Mouse (Mus musculus): ENCODE results near the gene Garem2.
"Not testable (repeated sequence)": the region's sequence is repeated elsewhere in the genome, so short reads cannot be mapped to it uniquely, and the experiment has no call there.

Garem2 gene

DNA sequence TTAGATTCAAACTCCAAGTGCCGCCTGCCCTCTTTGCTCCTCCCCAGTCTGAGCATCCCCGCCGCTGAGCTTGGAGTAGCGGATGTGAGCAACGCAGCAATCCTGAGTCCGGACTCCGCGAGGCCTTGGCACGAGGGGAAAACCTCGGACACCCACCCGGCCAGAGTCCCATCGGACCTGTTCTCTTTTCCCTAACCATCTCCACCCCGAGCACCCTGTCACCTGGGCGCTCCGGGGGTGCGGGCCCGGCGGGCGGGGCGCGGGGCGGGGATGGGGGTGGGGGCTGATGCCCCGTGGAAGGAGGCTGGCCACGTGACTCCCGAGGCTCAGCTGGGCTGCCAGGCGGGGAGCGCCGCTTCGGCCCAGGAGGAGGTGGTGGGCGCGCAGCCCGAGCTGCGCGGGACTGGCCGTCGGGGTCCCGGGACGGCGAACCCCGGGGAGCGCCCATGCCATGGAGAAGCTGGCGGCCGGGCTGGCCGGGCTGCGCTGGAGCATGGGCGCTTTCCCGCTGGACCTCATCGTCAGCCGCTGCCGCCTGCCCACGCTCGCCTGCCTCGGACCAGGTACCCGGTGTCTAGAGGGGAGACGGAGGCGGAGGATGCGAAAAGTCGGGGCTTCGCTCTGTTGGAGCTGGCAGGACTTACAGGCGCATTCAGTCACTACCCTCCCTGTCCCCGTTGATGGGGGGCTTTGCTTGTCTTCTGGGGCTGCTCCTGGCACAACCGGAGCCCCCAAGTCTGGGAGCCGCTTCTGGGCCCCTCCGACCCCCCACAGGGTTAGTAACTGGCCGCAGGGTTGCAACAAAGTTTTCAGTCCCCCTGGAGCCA lies at the start of gene Garem2:
Garem2 (plus strand) TSS at position 321 of the 827 bp plus-strand sequence.
- DNase-seq (ENCODE audit: low read depth, low spot score) = peak; percentile 65

DNA sequence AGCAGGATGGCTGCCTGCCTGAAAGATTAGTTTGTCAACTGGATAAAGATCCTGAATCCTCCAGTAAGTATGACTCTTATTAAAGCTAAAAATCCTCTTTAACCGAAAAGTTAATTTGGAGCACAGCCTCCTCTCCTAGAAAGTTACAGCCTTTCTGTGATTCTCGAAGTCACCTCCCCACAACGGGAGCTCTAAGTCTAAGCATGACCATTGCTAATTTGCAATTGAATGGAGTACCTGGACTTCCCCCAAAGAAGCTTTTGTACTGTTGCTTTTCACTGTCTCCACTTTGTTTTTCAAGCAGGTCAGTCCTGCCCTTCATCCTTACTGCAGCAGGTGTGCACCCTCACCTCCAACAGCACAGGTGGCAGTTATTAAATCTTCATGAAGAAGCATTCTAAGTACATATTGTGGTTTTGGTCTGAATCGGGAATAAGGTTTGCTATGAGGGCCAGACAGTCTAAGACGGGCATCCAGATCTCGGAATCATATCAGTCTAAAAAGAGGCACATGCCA lies 46.7 kb upstream of the Garem2 start:
- no peak for DNase-seq (ENCODE audit: low read depth, low spot score)

DNA sequence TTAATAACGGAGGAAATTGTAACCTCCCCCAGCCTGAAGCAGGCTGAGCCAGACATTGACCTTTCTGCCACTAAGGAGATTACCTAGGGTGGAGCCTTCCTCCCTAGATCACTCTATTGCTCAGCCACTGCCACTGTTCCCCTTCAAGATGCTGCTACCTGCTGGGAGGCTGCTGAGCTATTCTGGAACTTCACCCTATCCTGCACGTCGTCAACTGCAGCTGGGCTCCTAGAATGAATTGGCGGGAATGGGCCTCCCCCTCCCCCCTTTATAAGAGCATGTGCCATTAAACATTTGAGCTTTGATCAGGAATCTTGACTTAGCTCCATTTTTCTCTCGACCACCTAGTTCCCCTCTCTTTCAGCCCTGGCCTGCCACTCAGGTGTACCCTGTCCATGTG lies 45.4 kb upstream of the Garem2 start:
- DNase-seq (ENCODE audit: low read depth, low spot score) = not testable (repeated sequence)

DNA sequence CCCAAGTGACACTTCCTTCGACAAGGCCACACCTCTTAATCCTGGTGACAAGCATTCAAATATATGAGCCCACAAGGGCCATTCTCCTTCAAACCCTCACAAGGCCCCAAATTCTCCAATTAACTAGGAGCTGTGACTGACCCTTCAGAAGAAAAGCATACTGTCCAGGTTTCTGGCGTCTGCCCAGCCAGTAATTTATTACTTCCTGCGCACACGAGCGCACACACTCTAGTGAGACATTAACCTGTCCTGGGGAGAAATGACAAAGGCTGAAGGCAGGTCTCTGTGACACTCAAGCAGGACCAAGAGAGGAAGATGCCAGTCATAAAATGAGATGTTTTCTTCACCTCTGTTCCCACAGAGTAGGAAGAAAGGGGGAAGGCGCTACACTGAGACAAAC lies 37.2 kb upstream of the Garem2 start:
- DNase-seq (ENCODE audit: low read depth, low spot score) = no peak

DNA sequence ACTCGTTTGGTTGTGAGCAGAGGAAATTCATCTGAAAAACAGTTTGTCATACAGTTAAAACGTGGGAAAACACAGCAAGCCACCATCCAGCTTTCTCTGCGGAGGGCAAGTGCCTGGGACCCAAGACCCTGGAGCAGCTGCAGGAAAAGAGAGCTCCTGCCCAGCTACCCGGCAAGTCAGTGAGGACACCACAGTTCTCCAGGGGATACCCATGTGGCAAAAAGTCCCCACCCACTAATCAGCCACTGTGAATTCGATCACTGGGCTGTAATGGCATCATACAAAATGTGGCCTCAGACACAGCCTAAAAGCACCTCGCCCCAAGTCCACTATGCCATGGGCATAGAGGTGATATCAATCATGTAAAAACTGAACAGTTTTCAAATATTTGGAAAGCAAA lies 33.3 kb upstream of the Garem2 start:
- DNase-seq (ENCODE audit: low read depth, low spot score) = no peak

DNA sequence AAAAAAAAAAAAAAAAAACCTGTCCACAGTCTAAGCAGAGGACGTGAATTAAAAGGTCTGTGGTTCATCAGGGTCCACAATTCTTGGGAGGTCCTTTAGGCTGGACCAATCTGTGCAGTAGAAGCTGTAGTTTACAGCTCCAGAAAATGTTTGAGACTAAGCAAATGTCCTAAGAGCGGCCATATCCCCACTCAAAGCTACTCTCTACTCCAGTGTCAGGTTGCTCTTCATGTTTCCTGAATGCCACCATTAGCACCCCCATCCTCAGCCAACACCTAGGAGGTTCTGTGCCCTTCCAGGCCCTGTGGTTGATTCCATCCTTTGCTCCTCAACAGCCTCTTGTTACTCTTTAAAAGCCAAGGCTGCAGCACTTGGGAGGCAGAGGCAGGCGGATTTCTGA lies 32.6 kb upstream of the Garem2 start:
- DNase-seq (ENCODE audit: low read depth, low spot score) = peak; percentile 23

DNA sequence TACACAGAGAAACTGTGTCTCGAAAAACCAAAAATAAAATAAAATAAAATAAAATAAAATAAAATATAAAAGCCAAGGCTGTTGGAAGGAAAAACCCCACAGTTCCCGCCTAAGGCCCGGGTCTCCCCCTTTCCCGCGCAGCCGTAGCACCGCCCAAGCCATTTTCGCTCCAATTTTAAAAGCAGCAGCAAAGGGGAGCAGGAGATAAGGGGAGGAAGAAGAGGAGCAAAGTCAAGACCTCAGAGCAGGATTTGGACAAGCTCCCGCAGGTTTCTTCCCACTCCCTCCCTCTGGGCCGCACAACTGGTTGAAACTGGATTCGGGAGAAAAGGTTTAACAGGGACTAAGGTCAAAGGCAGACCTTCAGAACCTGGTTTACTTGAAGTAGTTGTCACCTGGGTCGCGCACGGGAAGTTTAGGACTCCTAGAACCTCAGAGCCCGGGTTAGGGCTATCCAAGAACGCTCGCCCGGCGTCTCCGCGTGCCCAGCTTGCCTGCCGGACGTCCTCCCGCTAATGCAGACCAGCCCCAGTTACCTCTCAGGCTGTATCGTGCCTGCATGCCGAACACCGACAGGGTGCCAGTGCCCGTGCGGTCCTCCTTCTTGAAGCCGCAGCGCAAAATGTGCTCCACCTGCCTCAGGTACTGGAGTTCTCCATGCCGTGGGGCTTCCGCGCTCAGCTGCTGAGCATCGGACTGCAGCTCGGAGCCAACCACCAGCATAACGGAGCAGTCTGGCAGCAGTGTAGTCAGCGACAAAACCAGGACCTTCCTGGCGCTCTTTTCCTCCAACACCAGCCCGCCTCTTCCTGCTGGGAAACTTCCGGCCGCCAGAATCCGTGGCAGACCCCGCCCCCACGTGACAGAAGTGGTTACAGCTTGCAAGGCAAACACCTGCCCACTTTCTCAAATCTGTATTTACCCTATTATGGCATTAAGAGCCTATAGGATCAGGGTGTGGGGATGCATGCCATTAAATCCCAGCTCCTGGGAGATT lies 31.8 kb upstream of the Garem2 start, which contains the start of gene Tyms:
Tyms (minus strand) TSS at position 793 of the 997 bp plus-strand sequence.
- peak; percentile 92 for DNase-seq (ENCODE audit: low read depth, low spot score)

DNA sequence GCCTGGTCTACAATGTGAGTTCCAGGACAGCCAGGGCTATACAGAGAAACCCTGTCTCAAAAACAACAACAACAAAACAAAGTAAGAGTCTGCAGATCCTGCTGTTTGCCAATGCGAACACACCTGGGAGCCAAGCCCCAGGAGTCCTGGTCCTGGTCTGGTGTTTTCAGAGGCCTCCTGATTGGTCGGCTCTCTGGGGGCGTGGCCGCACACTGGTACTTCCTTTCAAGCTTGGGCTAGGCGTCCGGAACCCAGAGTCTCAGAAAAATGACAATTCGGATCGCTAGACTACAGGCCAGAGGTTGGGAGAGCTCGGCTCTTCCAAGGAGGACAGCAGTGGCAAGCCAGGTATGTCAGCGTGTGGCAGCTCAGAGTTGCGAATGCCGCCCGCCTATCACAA lies 12.3 kb upstream of the Garem2 start:
- DNase-seq (ENCODE audit: low read depth, low spot score) = no peak

DNA sequence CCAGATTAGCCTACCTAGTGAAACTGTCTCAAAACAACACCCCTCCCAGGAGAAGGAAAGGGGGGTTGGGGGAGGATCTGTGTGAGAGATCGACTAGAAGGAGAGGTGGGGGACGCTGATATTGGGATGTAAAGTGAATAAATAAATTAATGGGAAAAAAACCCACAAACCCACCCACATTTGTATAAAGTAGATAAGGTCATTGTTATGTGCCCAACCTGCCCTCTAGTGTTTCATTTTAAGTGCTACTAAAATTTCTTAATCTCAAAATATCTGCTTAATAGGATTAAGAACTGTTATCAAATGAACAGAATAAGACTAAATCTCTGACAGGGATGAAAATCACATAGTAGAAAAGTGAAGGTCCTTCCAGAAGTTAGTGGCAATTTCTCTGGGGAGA lies 10.6 kb upstream of the Garem2 start:
- DNase-seq (ENCODE audit: low read depth, low spot score) = no peak

DNA sequence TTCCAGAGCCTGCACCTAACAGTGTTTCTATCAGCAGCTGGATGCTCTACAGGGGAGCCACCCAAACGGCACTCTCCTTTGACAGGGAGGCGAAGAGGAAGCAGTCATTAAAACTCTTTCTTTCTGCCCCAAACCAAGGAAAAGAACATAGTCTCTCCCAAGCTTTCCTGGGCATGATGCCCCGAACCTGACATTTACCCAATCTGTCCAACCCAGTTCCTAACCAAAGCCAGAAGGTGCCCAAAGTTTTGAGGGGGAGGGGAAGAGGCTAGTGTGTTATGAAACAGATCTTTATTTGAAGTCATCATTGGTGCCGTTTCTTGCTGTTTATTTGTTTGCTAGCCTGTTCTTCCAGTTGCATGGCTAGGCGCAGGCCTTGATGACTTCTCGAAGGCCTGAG lies 9.2 kb upstream of the Garem2 start:
- no peak for DNase-seq (ENCODE audit: low read depth, low spot score)

DNA sequence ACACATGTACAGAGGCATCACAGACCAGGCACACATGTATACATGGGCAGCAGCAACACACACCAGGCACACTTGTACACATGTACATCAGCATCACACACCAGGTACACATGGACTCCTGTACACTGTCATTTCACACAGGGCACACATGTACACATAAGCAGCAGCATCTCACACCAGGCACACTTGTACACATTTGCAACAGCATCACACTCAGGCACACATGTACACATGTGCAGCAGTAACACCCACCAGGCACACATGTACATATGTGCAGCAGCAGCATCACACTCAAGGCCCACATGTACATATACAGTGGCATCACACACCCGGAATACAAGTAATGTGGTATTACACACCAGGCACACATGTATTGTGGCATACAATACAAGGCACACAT lies 6.7 kb upstream of the Garem2 start:
- DNase-seq (ENCODE audit: low read depth, low spot score) = no peak

DNA sequence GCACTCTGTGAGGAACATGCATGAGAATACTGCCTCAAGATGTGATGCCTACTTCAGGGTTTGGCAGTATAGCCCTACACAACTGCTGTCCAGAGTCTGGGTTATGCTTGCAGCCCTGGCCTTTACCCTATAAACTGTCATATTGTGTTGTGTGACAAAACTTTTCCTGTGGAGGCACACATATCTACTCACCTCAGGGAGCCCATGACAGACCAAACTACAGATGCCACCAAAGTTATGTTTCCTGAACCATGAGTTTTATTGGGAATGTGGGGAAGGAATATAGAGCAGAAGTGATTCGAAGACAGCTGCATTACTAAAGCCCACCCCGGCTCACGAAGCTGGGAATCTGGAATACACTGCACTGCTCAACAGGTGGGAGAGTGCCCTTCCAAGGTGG lies 1.6 kb upstream of the Garem2 start:
- DNase-seq (ENCODE audit: low read depth, low spot score) = no peak

DNA sequence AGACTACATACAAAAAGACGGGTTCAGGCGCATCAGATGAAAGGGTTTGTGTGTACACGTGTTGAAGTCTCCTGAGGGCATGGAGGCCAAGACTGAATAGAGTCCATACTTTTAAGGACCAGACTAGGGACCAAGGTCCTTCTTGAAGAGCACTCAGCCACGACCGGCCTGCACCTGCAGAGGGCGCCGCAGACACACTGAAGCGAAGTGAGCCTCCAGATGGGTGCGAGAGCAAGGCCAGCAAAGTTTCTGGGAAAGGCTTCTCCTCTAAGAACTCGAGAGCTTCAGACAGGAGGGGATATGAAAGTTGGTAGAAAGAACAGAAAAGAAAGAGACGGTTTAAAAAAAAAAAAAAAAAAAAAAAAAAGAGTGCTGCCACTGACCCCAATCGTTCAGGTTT lies 622 bp upstream of the Garem2 start:
- DNase-seq (ENCODE audit: low read depth, low spot score) = peak; percentile 79

DNA sequence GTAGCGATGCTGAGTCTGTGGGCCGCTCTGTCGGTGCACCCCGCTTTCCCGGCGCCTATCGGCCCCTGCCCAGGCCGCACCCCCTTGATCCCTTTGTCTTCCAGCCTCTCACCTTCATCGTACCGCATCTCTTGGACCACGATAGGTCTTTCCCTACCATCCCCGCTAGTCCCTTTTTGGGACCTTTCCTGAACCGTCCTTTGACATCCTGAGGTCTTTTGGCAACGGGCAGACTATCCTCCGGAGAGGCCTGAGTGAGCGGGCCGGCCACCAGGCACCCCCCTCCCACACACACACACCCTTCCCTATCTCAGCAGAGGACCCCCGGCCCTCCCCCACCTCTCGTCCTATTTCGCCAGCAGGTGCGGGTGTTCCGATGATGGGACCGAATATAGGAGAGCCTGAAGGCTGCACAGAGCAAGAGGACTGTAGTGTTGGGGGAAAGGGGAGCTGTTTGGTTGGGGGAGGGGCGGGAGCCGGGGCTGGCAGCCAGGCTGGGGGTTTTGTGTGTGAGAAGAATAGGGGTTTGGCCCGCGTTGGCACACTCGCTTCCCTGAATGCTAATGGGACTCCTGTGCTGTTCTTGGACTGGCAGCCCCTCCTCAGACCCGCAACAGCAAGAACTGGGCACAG lies 823 bp downstream of the Garem2 start, which contains the start of gene 3110082J24Rik:
3110082J24Rik (minus strand) TSS at position 419 of the 633 bp plus-strand sequence.
- DNase-seq (ENCODE audit: low read depth, low spot score) = no peak

DNA sequence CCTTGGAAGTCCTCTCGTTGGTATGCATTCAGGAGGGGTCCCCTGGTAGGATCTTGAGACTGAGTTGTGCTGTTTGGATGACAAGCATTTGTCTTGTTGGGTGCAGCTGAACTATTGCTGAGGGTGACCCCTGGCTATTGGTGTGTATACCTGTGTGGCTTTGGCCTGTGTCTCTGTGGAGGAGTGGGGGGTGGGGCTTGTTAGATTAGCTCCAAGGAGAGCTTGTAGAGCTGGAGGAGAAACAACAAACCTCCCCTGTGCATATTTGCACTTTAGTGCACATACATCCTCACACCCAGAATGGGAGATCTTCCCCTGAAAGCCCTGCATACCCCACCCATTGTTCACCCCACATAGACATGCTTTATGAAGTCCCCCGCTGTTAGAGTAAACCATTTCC lies 1.8 kb downstream of the Garem2 start:
- no peak for DNase-seq (ENCODE audit: low read depth, low spot score)

DNA sequence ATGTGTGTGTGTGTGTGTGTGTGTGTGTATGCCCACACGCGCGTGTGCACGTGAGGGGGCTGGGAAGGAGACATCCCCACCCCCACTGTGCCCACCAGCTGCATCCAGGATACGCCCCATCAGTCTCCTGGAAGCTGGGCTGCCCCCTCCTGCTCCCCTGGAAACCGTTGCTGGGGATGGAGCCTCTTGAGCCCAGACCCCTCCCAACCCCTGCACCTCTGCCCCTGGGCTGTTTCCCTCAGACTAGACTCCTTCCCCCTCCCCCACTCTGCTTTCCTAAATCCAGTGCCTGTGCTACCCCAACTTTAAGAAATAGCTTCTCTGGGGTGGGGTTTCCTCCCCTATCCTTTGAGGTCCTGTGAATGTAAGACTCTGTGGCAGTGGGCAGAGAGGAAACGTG lies 2.2 kb downstream of the Garem2 start:
- no peak for DNase-seq (ENCODE audit: low read depth, low spot score)

DNA sequence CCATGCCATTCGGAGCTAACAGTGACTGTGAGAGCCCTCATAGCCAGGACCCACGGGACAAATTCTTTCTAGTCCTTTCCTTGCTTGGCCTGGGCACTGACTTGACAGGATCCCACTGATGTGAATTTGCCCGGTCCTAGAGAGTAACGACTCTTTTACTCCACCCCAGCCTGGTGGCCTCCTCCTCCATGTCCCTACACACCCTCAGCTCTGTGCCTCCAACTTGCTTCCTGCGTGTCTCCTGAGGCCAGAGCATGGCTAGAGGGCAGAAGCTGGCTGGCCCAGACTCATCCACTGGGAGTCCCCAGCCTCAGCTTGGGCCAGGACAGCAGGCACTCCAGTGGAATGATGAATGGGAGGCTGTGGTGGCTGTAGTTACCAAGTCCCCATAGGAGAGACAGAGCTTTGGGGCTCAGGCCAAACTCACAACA lies 2.7 kb downstream of the Garem2 start:
- no peak for DNase-seq (ENCODE audit: low read depth, low spot score)

DNA sequence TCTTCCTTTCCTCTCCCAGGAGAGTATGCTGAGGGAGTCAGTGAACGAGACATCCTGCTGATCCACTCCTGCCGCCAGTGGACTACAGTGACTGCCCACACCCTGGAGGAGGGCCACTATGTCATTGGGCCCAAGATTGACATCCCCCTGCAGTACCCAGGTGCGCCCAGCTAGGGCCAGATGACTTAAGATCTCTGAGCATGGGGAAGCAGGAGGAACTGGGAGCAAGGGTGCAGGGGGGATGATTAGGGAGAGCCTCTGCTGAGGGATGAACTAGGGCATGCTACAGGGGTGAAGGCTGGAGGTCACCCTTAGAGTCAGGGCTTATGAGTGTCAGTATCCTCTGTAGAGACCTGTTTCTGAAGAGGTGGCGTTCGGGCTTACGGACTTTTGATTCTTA lies 3.3 kb downstream of the Garem2 start:
- DNase-seq (ENCODE audit: low read depth, low spot score) = no peak

DNA sequence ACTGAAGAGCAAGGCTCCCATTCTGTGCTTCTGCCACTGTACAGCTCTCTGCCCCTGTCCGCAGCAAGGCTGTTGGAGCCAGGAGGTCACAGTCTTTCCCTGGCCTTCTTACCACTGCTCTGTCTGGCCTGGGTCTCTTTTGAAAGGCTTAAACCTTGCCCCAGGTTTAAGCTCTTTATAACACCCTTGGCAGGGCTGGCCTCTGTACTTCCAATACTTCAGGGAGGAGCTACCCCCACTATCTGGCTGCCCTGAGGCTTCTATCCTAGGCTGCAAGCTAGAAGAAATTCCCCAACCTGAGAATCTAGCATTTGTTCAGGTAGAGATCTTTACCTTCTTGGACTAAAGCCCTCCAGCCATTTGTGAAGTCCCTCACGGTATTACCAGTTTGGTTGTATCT lies 4.9 kb downstream of the Garem2 start:
- no peak for DNase-seq (ENCODE audit: low read depth, low spot score)

DNA sequence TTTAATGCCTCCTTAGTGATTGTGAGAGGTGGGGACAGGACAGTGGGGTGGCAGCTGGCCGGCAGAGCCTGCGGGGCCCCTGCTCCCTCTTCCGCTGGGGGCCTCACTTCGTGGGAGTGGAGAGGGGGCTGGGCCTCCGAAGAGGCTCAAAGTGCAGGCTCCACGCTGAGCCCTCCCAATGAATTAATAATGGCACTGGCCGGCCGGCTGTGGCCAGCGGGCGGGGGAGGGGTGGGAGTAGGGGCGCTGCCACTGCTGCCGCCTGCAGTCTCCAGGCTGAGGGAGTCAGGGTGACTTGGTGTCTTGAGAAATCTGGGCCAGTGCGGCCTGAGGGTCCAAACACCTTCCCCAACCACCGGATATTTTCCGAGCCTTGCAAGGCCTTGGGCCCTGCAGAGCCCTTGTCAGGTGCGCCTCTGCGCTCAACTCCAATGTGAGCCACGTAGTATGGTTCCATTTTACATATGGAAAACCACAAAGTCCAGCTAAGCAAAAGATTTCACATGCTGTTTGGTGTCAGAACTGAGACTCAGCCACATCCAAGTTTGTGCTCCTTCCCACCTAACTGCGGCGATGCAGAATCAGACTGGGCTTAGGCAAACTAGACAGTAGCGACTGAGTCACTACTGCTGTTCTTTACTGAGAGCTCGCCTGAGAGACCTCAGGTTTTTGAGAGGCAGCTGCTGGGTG lies 5.6 kb downstream of the Garem2 start:
- no peak for DNase-seq (ENCODE audit: low read depth, low spot score)

DNA sequence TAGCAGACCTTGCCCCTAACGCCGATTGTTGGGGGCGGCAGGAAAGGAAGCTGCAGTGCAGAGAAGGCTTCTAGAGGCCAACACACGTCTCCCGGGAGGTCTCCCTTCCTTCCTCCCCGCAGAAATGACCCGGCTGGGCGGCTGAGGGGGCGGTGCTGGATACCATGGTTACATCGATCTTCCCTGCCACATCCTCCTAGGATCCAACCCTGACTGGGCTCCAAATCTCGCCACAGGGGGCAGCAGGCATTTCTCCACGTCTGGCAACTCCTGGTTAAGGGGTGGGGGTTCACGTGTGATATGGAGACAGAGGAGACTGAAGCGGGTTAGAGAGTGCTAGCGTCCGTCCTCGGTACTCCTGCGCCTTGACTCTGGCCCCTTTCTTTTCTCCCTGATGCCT lies 6.2 kb downstream of the Garem2 start:
- no peak for DNase-seq (ENCODE audit: low read depth, low spot score)

Data from 3T3-L1 (cell line).